Mouse (Mus musculus) embryo, embryonic 11.5 days (tissue): ENCODE results near the gene Capns2.

Experiments
- DNase-seq: peaks from one replicate; pipeline ENCODE4 v3.0.0-alpha.2; 2012; ENCODE audit warnings: low read depth, low spot score

The Capns2 gene

GRCm38 (mm10) chr8:92906553-92906952, 5.3 kb downstream of the Capns2 start:
- no peak for DNase-seq

- DNase-seq: no peak
These were observed 7.2 kb downstream of the Capns2 start for GRCm38 (mm10) chr8:92908448-92908847.

- no peak for DNase-seq
These were observed 10.3 kb downstream of the Capns2 start for GRCm38 (mm10) chr8:92911477-92911876.

GRCm38 (mm10) chr8:92913396-92913795, 12.2 kb downstream of the Capns2 start:
- no peak for DNase-seq

- DNase-seq: no peak
These were observed 14.9 kb downstream of the Capns2 start for GRCm38 (mm10) chr8:92916082-92916481.

GRCm38 (mm10) chr8:92921768-92922167, 20.6 kb downstream of the Capns2 start:
- no peak for DNase-seq

GRCm38 (mm10) chr8:92928986-92929385, 27.8 kb downstream of the Capns2 start:
- DNase-seq: no peak

- no peak for DNase-seq
These were observed 36.8 kb downstream of the Capns2 start for GRCm38 (mm10) chr8:92938056-92938455.

- no peak for DNase-seq
These were observed 47.9 kb downstream of the Capns2 start for GRCm38 (mm10) chr8:92949071-92949470.

- DNase-seq: no peak
These were observed 49.6 kb downstream of the Capns2 start for GRCm38 (mm10) chr8:92950639-92951371.
